Mouse (Mus musculus): ENCODE data around the gene Shroom2. TPM values are rescaled to one million over a fixed set of nuclear protein-coding genes. Genes with fewer than 3 reads are reported as not detected.

The Shroom2 gene
- 8.9 TPM for polyA plus RNA-seq (2014; fragmentation: Illumina TruSeq; extraction: RNeasy Lipid Tissue Mini Kit (QIAGEN cat#74804); ENCODE audit: low read depth, low replicate concordance)

GRCm38 (mm10) chrX:152768891-152769599, at the start of gene Shroom2:
Gene Shroom2, minus strand, starts transcription at chrX:152769465.

GRCm38 (mm10) chrX:152781720-152782403, 12.6 kb upstream of the Shroom2 start, which contains the start of gene Gpr143:
Gene Gpr143, plus strand, starts transcription at chrX:152781921.

GRCm38 (mm10) chrX:152563034-152563433, 206.2 kb downstream of the Shroom2 start, which contains the start of gene Cldn34a:
Gene Cldn34a, plus strand, starts transcription at chrX:152563334.

Other genes with a start within 250 kb of the Shroom2 start
- gene Cldn34a, start 206.1 kb downstream of the Shroom2 start, polyA plus RNA-seq (2014; fragmentation: Illumina TruSeq; extraction: RNeasy Lipid Tissue Mini Kit (QIAGEN cat#74804); ENCODE audit: low read depth, low replicate concordance) = not detected
- not detected for gene Gpr143, start 12.5 kb upstream of the Shroom2 start, polyA plus RNA-seq (2014; fragmentation: Illumina TruSeq; extraction: RNeasy Lipid Tissue Mini Kit (QIAGEN cat#74804); ENCODE audit: low read depth, low replicate concordance)
- gene Usp51, start 237.0 kb upstream of the Shroom2 start, polyA plus RNA-seq (2014; fragmentation: Illumina TruSeq; extraction: RNeasy Lipid Tissue Mini Kit (QIAGEN cat#74804); ENCODE audit: low read depth, low replicate concordance) = 1.1 TPM

Data from adipose tissue, adult 10 weeks (tissue).